Mouse (Mus musculus) liver, embryonic 13.5 days (tissue): ENCODE results near the gene Avpi1. TPM values are rescaled to one million over a fixed set of nuclear protein-coding genes. Genes with fewer than 3 reads are reported as not detected.

Source experiments
- ATAC-seq: fragments of 200-750 bp; cut with Nextera tagmentation; 2 replicates; pipeline ENCODE4 v1.8.0; 2017; ENCODE audit warnings: low read depth, mild to moderate bottlenecking, moderate number of reproducible peaks, moderate library complexity
- DNase-seq: peaks from one replicate; pipeline ENCODE4 v3.0.0; 2022
- H3K27ac ChIP-seq: fragments of 300-500 bp; sonication (generic); 2 replicates; pipeline ENCODE4 v1.5.1; 2015; ENCODE audit warnings: moderate library complexity, mild to moderate bottlenecking, inconsistent platforms
- H3K27me3 ChIP-seq: fragments of 300-500 bp; sonication (generic); 2 replicates; pipeline ENCODE4 v1.6.1; 2015; ENCODE audit warnings: mild to moderate bottlenecking, inconsistent platforms
- H3K36me3 ChIP-seq: fragments of 300-500 bp; sonication (generic); 2 replicates; pipeline ENCODE4 v1.6.1; 2015; ENCODE audit warnings: mild to moderate bottlenecking, inconsistent platforms
- H3K4me1 ChIP-seq: fragments of 300-500 bp; sonication (generic); replicated peaks from 2 replicates; pipeline ENCODE4 v1.6.1; 2015; ENCODE audit warnings: inconsistent platforms
- H3K4me2 ChIP-seq: fragments of 300-500 bp; sonication (generic); 2 replicates; pipeline ENCODE4 v1.6.1; 2015; ENCODE audit warnings: inconsistent platforms, mild to moderate bottlenecking, moderate library complexity
- H3K4me3 ChIP-seq: fragments of 300-500 bp; sonication (generic); replicated peaks from 2 replicates; pipeline ENCODE4 v1.5.1; 2015; ENCODE audit warnings: mild to moderate bottlenecking, inconsistent platforms
- H3K9ac ChIP-seq: fragments of 300-500 bp; sonication (generic); 2 replicates; pipeline ENCODE4 v1.6.1; 2015; ENCODE audit warnings: mild to moderate bottlenecking, inconsistent platforms
- H3K9me3 ChIP-seq: fragments of 300-500 bp; sonication (generic); replicated peaks from 2 replicates; pipeline ENCODE4 v1.6.1; 2016; ENCODE audit warnings: inconsistent platforms
- WGBS: fragments of 180-500 bp; shearing (Covaris S2); methylation state at CpG from one replicate; pipeline ENCODE4 v1.1.7; 2015; ENCODE audit not compliant: insufficient replicate concordance; 5-methylcytosine and 5-hydroxymethylcytosine counted together
- polyA plus RNA-seq: library from polyadenylated mRNA; unstranded; fragments of >200 nt; fragmentation: Nextera tagmentation; extraction: Ambion mirVana; gene quantifications from 2 replicates; pipeline ENCODE4 v1.2.1, GENCODE M21; 2015

The Avpi1 gene
- polyA plus RNA-seq, 1 experiment from 2014 or later: 15.6 TPM

DNA sequence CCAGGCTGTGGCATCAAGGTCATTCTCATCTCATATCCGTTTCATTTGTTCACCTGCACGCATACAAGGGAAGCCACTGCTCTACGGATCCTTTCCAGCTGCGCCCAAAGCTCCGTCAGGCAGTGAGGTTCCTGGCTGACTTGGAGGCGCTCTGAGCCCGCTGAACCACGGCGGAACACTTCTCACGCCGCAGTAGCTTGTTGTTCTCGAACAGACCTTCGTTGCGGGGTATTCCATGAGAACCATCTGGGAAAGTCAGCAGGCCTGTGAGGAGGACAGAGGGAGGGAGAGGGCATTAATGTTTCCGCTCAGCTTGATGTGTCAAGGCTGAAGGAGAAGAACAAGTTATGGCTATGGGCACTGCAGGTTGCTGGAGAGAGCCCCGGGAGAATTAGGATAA lies 52.9 kb downstream of the Avpi1 start:
- Histone ChIP-seq H3K4me3 (no peak overlapping the region), H3K9ac (no peak overlapping the region), H3K4me1 (peaks cover 29% of the 10 kb centered on the region), H3K9me3 (no peaks in the 10 kb centered on the region), H3K4me2 (no peak overlapping the region), H3K27me3 (no peaks in the 10 kb centered on the region), H3K27ac (no peak overlapping the region), H3K36me3 (0 out of 2 replicates have a peak, but pooled peaks cover 5% of the 10 kb centered on the region)
- 78% methylated on average over 16 of the region's 16 CpGs for WGBS
- ATAC-seq (no peak), DNase-seq (no peak)

GRCm38 (mm10) chr19:42075051-42075450 lies 53.8 kb downstream of the Avpi1 start:
- 70% methylated on average over 2 of the region's 2 CpGs for WGBS
- no peak overlapping the region for H3K4me2 ChIP-seq
- H3K27ac ChIP-seq: no peak overlapping the region
- no peak overlapping the region for H3K4me3 ChIP-seq
- no peak for DNase-seq
- H3K9ac ChIP-seq: no peak overlapping the region
- H3K4me1 ChIP-seq: peaks cover 24% of the 10 kb centered on the region
- ATAC-seq: no peak
- no peaks in the 10 kb centered on the region for H3K9me3 ChIP-seq
- H3K27me3 ChIP-seq: no peaks in the 10 kb centered on the region
- peaks cover 11% of the 10 kb centered on the region for H3K36me3 ChIP-seq

Other genes with a start within 250 kb of the Avpi1 start
- gene Rrp12, start 232.9 kb downstream of the Avpi1 start, polyA plus RNA-seq: 15.2 and 17.2 TPM in 2 replicates
- 230 and 238 TPM in 2 replicates for gene Pgam1, start 217.1 kb downstream of the Avpi1 start, polyA plus RNA-seq
- gene Exosc1, start 195.6 kb downstream of the Avpi1 start, polyA plus RNA-seq: 61.6 and 67.2 TPM in 2 replicates
- gene Zdhhc16, start 195.6 kb downstream of the Avpi1 start, polyA plus RNA-seq: 43.1 and 44.1 TPM in 2 replicates
- gene Mms19, start 147.9 kb downstream of the Avpi1 start, polyA plus RNA-seq: 10.4 and 13.5 TPM in 2 replicates
- 3.3 and 3.9 TPM in 2 replicates for gene Ubtd1, start 147.3 kb downstream of the Avpi1 start, polyA plus RNA-seq
- 0.15 and 0.16 TPM in 2 replicates for gene Ankrd2, start 93.1 kb downstream of the Avpi1 start, polyA plus RNA-seq
- 21.6 and 21.9 TPM in 2 replicates for gene Hoga1, start 83.4 kb downstream of the Avpi1 start, polyA plus RNA-seq
- gene 4933411K16Rik, start 76.8 kb downstream of the Avpi1 start, polyA plus RNA-seq: 0.15 TPM in 1 of 2 replicates, not detected in the other
- 2.6 and 2.8 TPM in 2 replicates for gene Morn4, start 42.7 kb downstream of the Avpi1 start, polyA plus RNA-seq
- 9.7 and 9.9 TPM in 2 replicates for gene Pi4k2a, start 38.6 kb downstream of the Avpi1 start, polyA plus RNA-seq
- 1.6 TPM in 2 replicates for gene Marveld1, start 18.3 kb upstream of the Avpi1 start, polyA plus RNA-seq
- 8.2 and 8.4 TPM in 2 replicates for gene Zfyve27, start 34.9 kb upstream of the Avpi1 start, polyA plus RNA-seq
- gene Sfrp5, start 73.2 kb upstream of the Avpi1 start, polyA plus RNA-seq: 0.21 and 0.98 TPM in 2 replicates
- gene Golga7b, start 118.5 kb upstream of the Avpi1 start, polyA plus RNA-seq: 0.06 TPM in 1 of 2 replicates, not detected in the other